Mouse (Mus musculus) cerebellum, adult 8-10 months (tissue): ENCODE data around the gene Focad.
"Not testable (repeated sequence)": the region's sequence is repeated elsewhere in the genome, so short reads cannot be mapped to it uniquely, and the experiment has no call there.

ENCODE experiments used
- DNase-seq: peaks from one replicate; pipeline ENCODE4 v3.0.0; 2022

Gene Focad

GRCm38 (mm10) chr4:88309676-88310075 is 215.2 kb downstream of the Focad start:
- no peak for DNase-seq

- DNase-seq: no peak
Observed at GRCm38 (mm10) chr4:88314898-88315297, 220.5 kb downstream of the Focad start.

DNA sequence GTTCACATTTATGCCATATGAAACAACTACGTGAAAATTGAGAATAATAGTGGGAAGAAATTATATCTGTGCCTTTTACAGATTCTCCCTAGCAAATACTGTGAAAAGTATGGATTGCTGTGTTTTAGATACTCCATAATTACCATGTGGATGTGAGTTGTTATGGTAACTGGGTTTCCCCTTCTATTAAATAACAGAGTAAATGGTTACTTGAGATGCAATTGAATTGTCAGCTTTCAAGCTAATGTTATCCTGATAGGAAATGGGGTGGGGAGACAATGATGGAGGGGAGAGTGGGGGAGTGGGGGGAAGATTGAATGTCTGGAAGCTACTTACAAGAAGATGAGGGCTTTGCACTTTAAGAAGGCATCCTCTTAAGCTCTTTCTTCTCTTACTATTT is 225.6 kb downstream of the Focad start:
- no peak for DNase-seq

DNA sequence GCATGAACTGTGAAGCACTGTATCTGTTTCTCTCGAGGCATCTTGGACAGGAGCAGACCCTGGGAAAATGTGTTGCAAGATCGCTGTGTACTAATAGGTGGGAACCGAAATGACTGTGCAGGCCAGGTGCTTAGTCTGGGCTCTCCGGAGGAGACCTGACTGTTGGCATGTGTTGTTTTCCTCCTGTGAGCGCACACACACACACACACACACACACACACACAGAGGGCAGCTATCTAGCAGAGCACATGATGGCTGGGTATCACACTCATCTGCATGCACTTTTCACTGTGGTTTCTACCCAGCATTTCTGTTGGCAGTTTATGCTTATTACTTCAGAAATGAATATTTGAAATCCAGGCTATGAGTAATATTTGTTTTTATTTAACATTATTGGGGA is 231.0 kb downstream of the Focad start:
- no peak for DNase-seq

- no peak for DNase-seq
Observed at GRCm38 (mm10) chr4:88334533-88334932, 240.1 kb downstream of the Focad start.

DNA sequence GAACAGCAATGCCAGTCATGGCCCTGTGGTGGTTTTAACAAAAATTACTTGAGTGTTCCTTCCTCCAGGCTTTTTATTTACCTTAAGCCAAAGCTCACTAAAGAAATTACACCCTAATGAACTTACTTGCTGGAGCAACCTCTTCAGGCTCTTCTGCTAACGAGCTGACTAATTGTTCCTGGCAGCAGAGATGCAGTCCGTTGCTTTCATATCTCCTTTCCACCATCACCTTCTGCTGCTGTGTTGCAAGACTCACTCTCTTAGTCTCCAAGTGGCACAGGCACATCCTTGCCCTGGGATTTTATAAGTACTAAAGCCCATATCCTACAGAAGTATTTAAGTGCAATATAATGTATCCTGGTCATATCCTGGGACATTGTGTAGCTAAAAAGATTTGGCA is 242.3 kb downstream of the Focad start:
- no peak for DNase-seq

DNA sequence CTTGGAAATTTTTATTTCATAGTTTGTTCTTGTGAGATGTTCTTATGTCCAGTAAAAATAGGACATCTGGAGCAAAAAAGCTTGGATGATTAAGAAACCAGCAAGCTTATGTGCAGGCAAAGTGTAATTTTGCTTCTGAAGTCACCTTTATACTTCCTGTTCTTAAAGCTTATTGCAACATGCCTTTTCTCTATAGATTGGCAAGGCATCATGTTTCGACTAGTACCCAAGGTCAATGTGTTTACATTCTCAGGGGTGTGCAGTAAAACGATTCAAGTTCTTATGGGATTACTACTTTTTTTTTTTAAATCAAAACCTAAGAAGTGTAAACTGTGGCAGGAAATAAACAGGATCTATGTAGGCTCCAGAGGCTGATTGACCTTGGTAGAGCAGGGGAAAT is 242.9 kb downstream of the Focad start:
- no peak for DNase-seq

DNA sequence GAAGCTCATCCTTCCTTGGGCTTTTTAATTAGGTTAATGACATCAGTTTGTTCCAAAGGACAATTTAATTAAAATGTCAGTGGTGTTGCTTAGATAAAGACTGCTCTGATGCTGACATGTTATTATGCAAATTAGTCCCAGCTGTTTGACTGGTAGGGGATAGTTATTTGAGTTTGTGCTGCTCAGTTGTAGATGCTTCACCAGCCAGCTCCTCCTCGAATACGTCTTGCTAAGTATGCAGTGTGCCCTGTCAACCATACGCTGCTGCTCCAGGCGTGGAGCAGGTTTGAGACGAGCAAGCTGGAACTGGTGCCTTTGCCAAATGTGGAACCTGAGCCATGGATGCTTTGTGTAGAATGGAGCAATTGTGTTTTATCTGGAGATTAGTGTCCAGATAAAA is 243.7 kb downstream of the Focad start:
- no peak for DNase-seq

DNA sequence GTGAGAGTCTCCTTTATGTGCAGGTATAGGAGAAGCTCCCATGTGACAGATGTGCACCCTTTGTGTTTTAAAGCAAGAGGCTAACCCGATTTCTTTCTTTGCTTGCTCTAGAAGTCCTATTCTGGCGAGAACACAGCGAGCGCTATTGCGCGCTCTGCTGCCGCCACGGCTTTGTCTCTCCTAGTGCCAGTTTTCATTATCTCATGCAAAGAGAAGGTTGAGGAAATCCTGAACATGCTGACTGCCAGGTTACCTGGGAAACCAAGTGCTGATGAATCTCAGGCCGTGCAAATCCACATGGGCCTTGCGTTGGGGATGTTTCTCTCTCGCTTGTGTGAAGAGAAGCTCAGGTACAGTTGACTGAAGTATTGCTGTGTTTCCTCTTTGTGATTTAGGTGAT is 250.0 kb downstream of the Focad start:
- DNase-seq: no peak

DNA sequence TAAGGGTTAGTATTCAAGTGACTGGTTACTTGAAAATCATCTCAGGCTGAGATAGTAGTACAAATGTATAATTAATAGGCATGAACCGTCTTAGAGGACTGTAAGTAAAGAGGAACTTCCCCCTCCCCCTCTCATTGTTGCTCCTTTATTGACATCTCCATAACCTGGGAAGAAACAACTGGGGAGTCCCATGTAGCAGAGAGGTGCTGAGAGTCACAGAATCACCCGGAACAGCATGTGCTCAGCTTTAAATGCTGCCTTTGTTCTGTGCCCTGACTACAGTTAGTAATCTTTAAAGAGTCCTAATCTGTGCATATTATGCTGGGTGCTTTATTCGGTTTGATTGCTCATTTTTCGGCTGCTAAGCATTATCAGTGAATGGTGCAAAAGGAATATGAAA is 250.6 kb downstream of the Focad start:
- DNase-seq: no peak

DNA sequence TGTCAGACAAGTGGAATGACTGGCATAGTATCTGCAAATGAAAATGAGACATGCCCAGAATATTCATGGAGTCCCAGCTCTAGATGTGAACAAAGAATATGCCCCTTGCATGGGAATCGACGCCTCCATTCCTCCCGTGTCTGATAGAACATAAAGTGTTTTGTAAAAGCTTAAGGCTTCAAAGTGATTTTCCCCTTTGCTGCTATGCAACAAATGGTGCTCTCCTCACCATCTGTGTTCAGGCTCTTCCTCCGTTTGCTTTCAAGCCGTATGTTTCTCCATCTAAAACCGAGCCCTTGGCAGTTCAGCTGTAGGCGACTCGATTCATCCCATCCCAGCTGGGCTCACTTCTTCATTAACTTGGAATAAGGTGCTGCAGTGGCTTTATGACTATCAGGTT is 251.5 kb downstream of the Focad start:
- DNase-seq: no peak

DNA sequence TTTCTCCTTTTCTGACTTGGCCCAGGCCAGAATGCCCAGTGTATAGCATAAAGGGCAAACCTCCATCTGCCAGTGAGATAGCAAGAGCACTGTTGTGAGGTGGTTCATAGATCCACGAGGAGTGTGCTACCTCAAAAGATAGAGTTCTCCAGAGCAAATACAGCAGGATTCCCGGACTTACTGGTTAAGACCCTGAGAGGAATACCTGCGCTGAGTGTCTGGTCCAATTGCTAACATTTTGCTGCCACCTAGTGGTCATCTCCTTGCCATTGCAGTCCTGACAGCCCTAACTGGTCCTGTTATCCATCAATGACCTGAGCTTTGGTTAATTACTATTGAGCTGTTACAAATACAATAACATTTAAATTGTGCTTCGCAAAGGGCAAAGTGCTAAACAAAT is 256.5 kb downstream of the Focad start:
- DNase-seq: peak; percentile 68

GRCm38 (mm10) chr4:88356652-88357051 is 262.2 kb downstream of the Focad start:
- no peak for DNase-seq

DNA sequence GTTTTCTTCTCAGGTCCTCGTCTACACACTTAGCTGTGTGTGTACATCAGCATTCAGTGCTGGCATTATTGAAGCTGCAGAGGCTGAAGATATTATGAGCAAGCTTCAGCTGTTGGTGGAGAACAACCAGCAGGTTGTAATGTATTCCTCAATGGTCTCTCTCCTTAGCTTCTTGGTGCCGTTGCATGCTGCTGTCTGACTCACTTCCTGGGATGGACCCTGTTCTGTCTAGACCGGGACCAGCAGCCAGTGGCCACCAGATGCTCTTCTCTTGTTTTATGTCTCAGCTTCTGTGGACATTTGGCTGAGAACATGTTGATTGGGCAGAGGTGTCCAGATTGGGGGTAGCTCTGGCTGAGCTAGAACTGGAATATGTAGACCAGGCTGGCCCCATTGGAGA is 263.0 kb downstream of the Focad start:
- DNase-seq: no peak

GRCm38 (mm10) chr4:88369951-88370350 is 275.5 kb downstream of the Focad start:
- no peak for DNase-seq

- DNase-seq: no peak
Observed at GRCm38 (mm10) chr4:88370819-88371218, 276.4 kb downstream of the Focad start.

- DNase-seq: no peak
Observed at GRCm38 (mm10) chr4:88372293-88373224, 278.1 kb downstream of the Focad start.

- no peak for DNase-seq
Observed at GRCm38 (mm10) chr4:88390036-88390435, 295.6 kb downstream of the Focad start.

DNA sequence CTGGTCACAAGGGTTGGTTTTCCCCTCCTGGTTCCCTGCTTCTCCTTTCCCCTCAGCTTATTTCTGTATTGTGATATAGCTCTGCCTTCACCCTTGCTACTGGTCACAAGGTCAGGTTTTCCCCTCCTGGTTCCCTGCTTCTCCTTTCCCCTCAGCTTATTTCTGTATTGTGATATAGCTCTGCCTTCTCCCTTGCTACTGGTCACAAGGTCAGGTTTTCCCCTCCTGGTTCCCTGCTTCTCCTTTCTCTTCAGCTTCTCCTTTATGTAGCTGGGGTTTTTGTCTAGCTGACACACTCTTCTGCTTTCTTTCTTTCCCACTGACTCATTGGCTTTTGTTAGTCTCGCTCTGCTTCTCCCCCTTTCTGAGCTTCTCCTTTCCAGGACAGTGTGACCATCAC is 296.2 kb downstream of the Focad start:
- DNase-seq: not testable (repeated sequence)

DNA sequence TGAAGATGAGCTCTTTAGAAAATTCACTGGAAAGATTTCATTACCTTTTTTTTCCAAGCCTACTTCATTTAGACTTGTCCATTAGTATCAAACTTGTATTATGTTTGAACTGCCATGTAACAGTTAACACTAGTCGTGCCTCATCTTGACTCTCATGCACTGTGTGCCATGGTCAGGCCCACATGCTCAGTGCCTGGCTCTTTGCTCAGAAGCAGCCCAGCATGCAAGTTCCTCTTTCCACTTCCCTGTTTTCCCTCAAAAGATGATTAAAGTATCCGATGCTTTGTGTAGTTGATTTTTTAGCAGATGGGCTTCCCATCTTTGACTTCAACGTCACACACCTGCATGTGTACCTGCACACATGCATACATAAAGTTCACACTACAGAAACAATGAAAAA is 301.3 kb downstream of the Focad start:
- DNase-seq: no peak

DNA sequence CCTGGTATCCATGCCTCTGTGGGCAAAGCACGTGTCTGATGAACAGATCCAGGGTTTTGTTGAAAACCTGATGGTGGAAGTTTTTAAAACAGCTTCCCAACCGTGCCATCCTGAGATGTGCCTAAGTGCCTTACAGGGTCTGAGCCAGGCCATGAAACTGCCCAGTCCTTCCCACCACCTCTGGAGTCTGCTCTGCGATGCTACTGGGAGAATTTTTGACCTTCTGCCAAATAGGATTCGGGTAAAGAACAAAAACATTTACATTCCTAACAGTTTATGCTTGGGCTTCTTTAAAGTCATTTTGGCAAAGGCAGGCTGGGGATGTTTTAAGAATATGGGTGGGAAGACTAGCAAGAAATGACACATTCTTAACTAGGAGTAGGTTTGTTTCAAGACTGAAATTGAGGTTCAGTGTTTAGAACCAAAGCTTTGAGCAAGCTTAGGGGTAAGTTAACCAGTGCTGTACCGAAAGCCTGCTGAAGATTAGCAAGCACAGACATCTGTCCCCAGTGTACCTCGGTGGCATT is 302.6 kb downstream of the Focad start:
- no peak for DNase-seq

DNA sequence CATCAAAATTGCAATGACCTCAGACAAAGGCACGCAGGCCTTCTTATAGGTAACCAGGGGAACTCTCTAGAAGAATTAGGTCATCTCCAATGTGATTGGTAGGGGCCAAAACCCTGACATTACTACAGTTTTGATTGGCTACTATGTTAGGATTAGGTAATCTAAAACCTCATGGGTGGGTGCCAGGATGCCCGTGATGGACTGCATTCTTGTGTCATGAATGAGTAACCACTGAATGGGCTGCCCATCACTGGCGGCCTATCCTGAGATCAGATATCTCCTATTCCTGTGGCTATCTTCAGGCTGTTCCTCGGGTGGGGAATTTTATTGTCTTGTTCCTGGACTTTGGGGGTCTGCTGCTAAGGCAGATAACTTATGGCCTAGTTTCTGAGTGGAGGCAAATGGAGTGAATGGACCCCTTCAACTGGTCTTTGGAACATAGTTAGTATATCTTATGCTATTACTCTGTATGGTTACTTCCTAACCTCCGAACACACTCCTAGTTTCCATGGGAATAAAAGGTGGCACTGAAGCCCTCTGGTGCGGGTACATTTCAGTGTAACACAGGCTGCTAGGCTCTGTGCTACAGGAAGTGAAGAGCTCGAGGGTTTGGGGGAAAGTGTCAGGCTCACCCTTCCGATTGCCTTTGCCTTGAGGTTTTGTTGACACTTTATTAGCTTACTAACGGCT is 306.0 kb downstream of the Focad start:
- DNase-seq: no peak

GRCm38 (mm10) chr4:88400992-88401313 is 306.5 kb downstream of the Focad start:
- DNase-seq: no peak

- DNase-seq: no peak
Observed at GRCm38 (mm10) chr4:88402884-88403283, 308.5 kb downstream of the Focad start.
